Mouse (Mus musculus) stomach, postnatal 0 days (tissue): ENCODE results near the gene Igbp1.

Experiments
- CTCF ChIP-seq: IDR thresholded peaks from 2 replicates; pipeline ENCODE4 v1.5.1; 2016; ENCODE audit warnings: antibody characterized with exemption, low read depth, mild to moderate bottlenecking, moderate library complexity
- EP300 ChIP-seq: optimal IDR thresholded peaks from 2 replicates; pipeline ENCODE3; 2016; ENCODE audit warnings: antibody characterized with exemption

DNA sequence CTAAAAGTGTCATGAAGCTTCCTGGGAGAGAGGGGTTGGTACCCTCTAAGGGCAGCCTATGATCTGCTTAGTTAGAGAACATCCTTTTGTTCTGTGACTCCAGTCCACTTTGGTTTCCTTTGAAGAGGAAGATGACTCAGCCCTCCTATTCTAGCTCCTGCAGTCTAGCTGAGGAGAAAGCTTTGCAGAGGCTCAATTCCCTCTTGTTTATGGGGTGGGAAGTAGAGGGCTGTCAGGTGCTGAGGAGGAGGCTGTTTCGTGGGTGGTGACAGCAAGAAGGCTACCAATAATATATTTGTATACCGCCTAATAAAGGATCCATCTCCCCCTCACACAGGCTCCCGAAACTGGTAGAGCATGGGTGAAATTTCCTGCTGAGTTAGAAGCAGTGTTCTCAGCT, 22.6 kb downstream of the Igbp1 start:
- no peak for TF ChIP-seq CTCF
- TF ChIP-seq EP300: no peak
